Mouse (Mus musculus) kidney, adult 2 months (tissue): ENCODE measurements around the gene Sgk1.

Experiments used
- CTCF ChIP-seq: fragments of 200-500 bp; conservative IDR thresholded peaks from 2 replicates; pipeline ENCODE4 v1.5.1; 2011; ENCODE audit warnings: low read depth, mild to moderate bottlenecking, control low read depth, low read length, moderate library complexity, mixed read lengths; ENCODE audit not compliant: insufficient read depth, insufficient read length
- POLR2A ChIP-seq: fragments of 200-500 bp; IDR thresholded peaks from one replicate; pipeline ENCODE4 v1.6.1; 2011; ENCODE audit warnings: low read depth, low read length, control low read depth

- TF ChIP-seq CTCF (no peak), POLR2A (no peak)
Measured at GRCm38 (mm10) chr10:21906894-21907446, 25.0 kb downstream of the Sgk1 start.
